Mouse (Mus musculus): ENCODE results near the gene Tsga13. TPM values are rescaled to one million over a fixed set of nuclear protein-coding genes. Genes with fewer than 3 reads are reported as not detected.

Tsga13 gene
- polyA plus RNA-seq, 1 experiment from 2014 or later = 0.22 TPM

GRCm38 (mm10) chr6:30896986-30897327, 18.4 kb downstream of the Tsga13 start:
- no peak for DNase-seq (ENCODE audit: low spot score)
- no peak for ATAC-seq (ENCODE audit: low FRiP score, low TSS enrichment)
- TF ChIP-seq CTCF (IDR thresholded peaks at IDR 0.05; ENCODE audit: low read depth) (no peak), EP300 (optimal IDR thresholded peaks at IDR 0.05) (no peak)
- Histone ChIP-seq H3K4me1 (replicated peaks; ENCODE audit: control insufficient read depth, insufficient read depth) (0 out of 2 replicates have a peak, but pooled peaks cover 2% of the 10 kb centered on the region), H3K9ac (ENCODE audit: low read length) (peak overlapping the region; percentile 62; the same call in 1 of the 2 replicates), H3K27me3 (ENCODE audit: control insufficient read depth, insufficient read depth, low read length) (no peaks in the 10 kb centered on the region), H3K27ac (replicated peaks) (peak overlapping the region; percentile 96), H3K4me2 (replicated peaks; ENCODE audit: low read depth) (peak overlapping the region; percentile 60), H3K9me3 (ENCODE audit: control insufficient read depth, low read length) (no peaks in the 10 kb centered on the region), H3K4me3 (ENCODE audit: low read depth, low read length) (peak overlapping the region; percentile 82), H3K36me3 (ENCODE audit: control insufficient read depth, insufficient read depth, low read length) (no peaks in the 10 kb centered on the region)
- WGBS = 20% methylated on average over 8 of the region's 8 CpGs

- ATAC-seq (ENCODE audit: low FRiP score, low TSS enrichment) = peak; percentile 100
- under 1% methylated on average over 44 of the region's 83 CpGs for WGBS
- no peaks in the 10 kb centered on the region for H3K9me3 ChIP-seq (ENCODE audit: control insufficient read depth, low read length)
- 0 out of 2 replicates have a peak, but pooled peaks cover 2% of the 10 kb centered on the region for H3K4me1 ChIP-seq (replicated peaks; ENCODE audit: control insufficient read depth, insufficient read depth)
- peak within 1 kb of the TSS; percentile 87 for H3K9ac ChIP-seq (ENCODE audit: low read length)
- H3K27ac ChIP-seq (replicated peaks) = peak within 1 kb of the TSS; percentile 96
- peak; percentile 97 for DNase-seq (ENCODE audit: low spot score)
- peak within 1 kb of the TSS; percentile 72 for H3K4me2 ChIP-seq (replicated peaks; ENCODE audit: low read depth)
- TF ChIP-seq EP300 (optimal IDR thresholded peaks at IDR 0.05) = no peak
- peak; percentile 52 for TF ChIP-seq CTCF (IDR thresholded peaks at IDR 0.05; ENCODE audit: low read depth)
- peak within 1 kb of the TSS; percentile 82 for H3K4me3 ChIP-seq (ENCODE audit: low read depth, low read length)
- H3K27me3 ChIP-seq (ENCODE audit: control insufficient read depth, insufficient read depth, low read length) = no peaks in the 10 kb centered on the region
- H3K36me3 ChIP-seq (ENCODE audit: control insufficient read depth, insufficient read depth, low read length) = no peaks in the 10 kb centered on the region
These were observed 19.0 kb downstream of the Tsga13 start, which contains the start of gene Copg2 for GRCm38 (mm10) chr6:30896195-30896985. Gene Copg2 (minus strand): TSS chr6:30896794.

GRCm38 (mm10) chr6:30895819-30896194, 19.6 kb downstream of the Tsga13 start:
- Histone ChIP-seq H3K4me3 (ENCODE audit: low read depth, low read length) (peak overlapping the region; percentile 82), H3K9me3 (ENCODE audit: control insufficient read depth, low read length) (no peaks in the 10 kb centered on the region), H3K27ac (replicated peaks) (peak overlapping the region; percentile 96), H3K4me1 (replicated peaks; ENCODE audit: control insufficient read depth, insufficient read depth) (0 out of 2 replicates have a peak, but pooled peaks cover 2% of the 10 kb centered on the region), H3K9ac (ENCODE audit: low read length) (peak overlapping the region; percentile 87), H3K4me2 (replicated peaks; ENCODE audit: low read depth) (peak overlapping the region; percentile 72), H3K27me3 (ENCODE audit: control insufficient read depth, insufficient read depth, low read length) (no peaks in the 10 kb centered on the region), H3K36me3 (ENCODE audit: control insufficient read depth, insufficient read depth, low read length) (no peaks in the 10 kb centered on the region)
- no peak for DNase-seq (ENCODE audit: low spot score)
- TF ChIP-seq CTCF (IDR thresholded peaks at IDR 0.05; ENCODE audit: low read depth) (no peak), EP300 (optimal IDR thresholded peaks at IDR 0.05) (no peak)
- ATAC-seq (ENCODE audit: low FRiP score, low TSS enrichment) = no peak
- WGBS = 16% methylated on average over 3 of the region's 3 CpGs

DNA sequence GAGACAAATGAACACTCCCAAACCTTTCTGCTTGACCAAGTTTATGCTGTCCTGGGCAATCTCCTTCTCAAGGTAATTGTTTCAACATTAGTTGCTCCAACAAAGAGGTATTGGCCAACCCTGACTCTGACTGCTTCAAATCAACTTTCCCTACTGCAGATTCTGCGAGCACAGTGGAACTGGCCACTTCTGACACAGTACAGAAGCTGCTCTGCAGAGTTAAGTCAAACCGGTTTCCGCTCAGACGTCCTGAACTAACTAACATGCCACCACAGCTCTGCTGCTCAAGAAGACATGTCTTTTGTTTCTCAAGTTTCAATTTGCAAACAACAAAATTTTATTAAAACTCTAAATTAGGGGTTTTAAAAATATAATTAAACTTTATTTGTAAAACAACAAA, 22.3 kb downstream of the Tsga13 start:
- DNase-seq (ENCODE audit: low spot score) (peak; percentile 21), ATAC-seq (ENCODE audit: low FRiP score, low TSS enrichment) (no peak)
- no peaks in the 10 kb centered on the region for H3K27me3 ChIP-seq (ENCODE audit: control insufficient read depth, insufficient read depth, low read length)
- 50% methylated on average over 4 of the region's 4 CpGs for WGBS
- H3K27ac ChIP-seq (replicated peaks) = no peak overlapping the region
- H3K9me3 ChIP-seq (ENCODE audit: control insufficient read depth, low read length) = no peaks in the 10 kb centered on the region
- H3K4me3 ChIP-seq (ENCODE audit: low read depth, low read length) = no peak overlapping the region
- H3K36me3 ChIP-seq (ENCODE audit: control insufficient read depth, insufficient read depth, low read length) = no peaks in the 10 kb centered on the region
- no peak for TF ChIP-seq CTCF (IDR thresholded peaks at IDR 0.05; ENCODE audit: low read depth)
- no peak for TF ChIP-seq EP300 (optimal IDR thresholded peaks at IDR 0.05)
- H3K4me1 ChIP-seq (replicated peaks; ENCODE audit: control insufficient read depth, insufficient read depth) = 0 out of 2 replicates have a peak, but pooled peaks cover 2% of the 10 kb centered on the region
- H3K9ac ChIP-seq (ENCODE audit: low read length) = no peak overlapping the region
- H3K4me2 ChIP-seq (replicated peaks; ENCODE audit: low read depth) = no peak overlapping the region

- ATAC-seq (ENCODE audit: low FRiP score, low TSS enrichment) = no peak
- peaks cover 5% of the 10 kb centered on the region; the same call in 1 of the 2 replicates for H3K36me3 ChIP-seq (ENCODE audit: control insufficient read depth, insufficient read depth, low read length)
- H3K9me3 ChIP-seq (ENCODE audit: control insufficient read depth, low read length) = no peaks in the 10 kb centered on the region
- DNase-seq (ENCODE audit: low spot score) = no peak
- no peak overlapping the region for H3K4me3 ChIP-seq (ENCODE audit: low read depth, low read length)
- 0 out of 2 replicates have a peak, but pooled peaks cover 2% of the 10 kb centered on the region for H3K4me1 ChIP-seq (replicated peaks; ENCODE audit: control insufficient read depth, insufficient read depth)
- H3K9ac ChIP-seq (ENCODE audit: low read length) = no peak overlapping the region
- no peaks in the 10 kb centered on the region for H3K27me3 ChIP-seq (ENCODE audit: control insufficient read depth, insufficient read depth, low read length)
- H3K4me2 ChIP-seq (replicated peaks; ENCODE audit: low read depth) = no peak overlapping the region
- H3K27ac ChIP-seq (replicated peaks) = no peak overlapping the region
- TF ChIP-seq EP300 (optimal IDR thresholded peaks at IDR 0.05) (no peak), CTCF (IDR thresholded peaks at IDR 0.05; ENCODE audit: low read depth) (no peak)
These were observed 23.6 kb downstream of the Tsga13 start for GRCm38 (mm10) chr6:30891761-30892160.

GRCm38 (mm10) chr6:30884856-30885255, 30.5 kb downstream of the Tsga13 start:
- H3K4me3 ChIP-seq (ENCODE audit: low read depth, low read length) = no peak overlapping the region
- no peaks in the 10 kb centered on the region for H3K4me1 ChIP-seq (replicated peaks; ENCODE audit: control insufficient read depth, insufficient read depth)
- no peaks in the 10 kb centered on the region for H3K27me3 ChIP-seq (ENCODE audit: control insufficient read depth, insufficient read depth, low read length)
- H3K36me3 ChIP-seq (ENCODE audit: control insufficient read depth, insufficient read depth, low read length) = peaks cover 12% of the 10 kb centered on the region; the same call in 1 of the 2 replicates
- DNase-seq (ENCODE audit: low spot score) = no peak
- H3K9me3 ChIP-seq (ENCODE audit: control insufficient read depth, low read length) = no peaks in the 10 kb centered on the region
- 88% methylated on average over 3 of the region's 3 CpGs for WGBS
- no peak overlapping the region for H3K9ac ChIP-seq (ENCODE audit: low read length)
- TF ChIP-seq EP300 (optimal IDR thresholded peaks at IDR 0.05) (no peak), CTCF (IDR thresholded peaks at IDR 0.05; ENCODE audit: low read depth) (no peak)
- H3K4me2 ChIP-seq (replicated peaks; ENCODE audit: low read depth) = no peak overlapping the region
- H3K27ac ChIP-seq (replicated peaks) = no peak overlapping the region
- no peak for ATAC-seq (ENCODE audit: low FRiP score, low TSS enrichment)
